Mouse (Mus musculus): Measurements from ENCODE around the gene Ipo4.

- TF ChIP-seq CTCF (IDR thresholded peaks at IDR 0.05), result no peak
- TF ChIP-seq EP300 (IDR thresholded peaks at IDR 0.05), result no peak
Observed at GRCm38 (mm10) chr14:55618486-55619195, 17.1 kb downstream of the Ipo4 start.
